Mouse (Mus musculus) liver, embryonic 13.5 days (tissue): ENCODE results near the gene Ide. TPM values are rescaled to one million over a fixed set of nuclear protein-coding genes. Genes with fewer than 3 reads are reported as not detected.
A peak's percentile ranks its signal among the peaks of the same experiment; 100 is the strongest.

Experiments used
- ATAC-seq: fragments of 200-750 bp; cut with Nextera tagmentation; 2 replicates; pipeline ENCODE4 v1.8.0; 2017; ENCODE audit warnings: low read depth, mild to moderate bottlenecking, moderate number of reproducible peaks, moderate library complexity
- DNase-seq: peaks from one replicate; pipeline ENCODE4 v3.0.0; 2022
- H3K27ac ChIP-seq: fragments of 300-500 bp; sonication (generic); 2 replicates; pipeline ENCODE4 v1.5.1; 2015; ENCODE audit warnings: moderate library complexity, mild to moderate bottlenecking, inconsistent platforms
- H3K27me3 ChIP-seq: fragments of 300-500 bp; sonication (generic); 2 replicates; pipeline ENCODE4 v1.6.1; 2015; ENCODE audit warnings: mild to moderate bottlenecking, inconsistent platforms
- H3K36me3 ChIP-seq: fragments of 300-500 bp; sonication (generic); 2 replicates; pipeline ENCODE4 v1.6.1; 2015; ENCODE audit warnings: mild to moderate bottlenecking, inconsistent platforms
- H3K4me1 ChIP-seq: fragments of 300-500 bp; sonication (generic); replicated peaks from 2 replicates; pipeline ENCODE4 v1.6.1; 2015; ENCODE audit warnings: inconsistent platforms
- H3K4me2 ChIP-seq: fragments of 300-500 bp; sonication (generic); 2 replicates; pipeline ENCODE4 v1.6.1; 2015; ENCODE audit warnings: inconsistent platforms, mild to moderate bottlenecking, moderate library complexity
- H3K4me3 ChIP-seq: fragments of 300-500 bp; sonication (generic); replicated peaks from 2 replicates; pipeline ENCODE4 v1.5.1; 2015; ENCODE audit warnings: mild to moderate bottlenecking, inconsistent platforms
- H3K9ac ChIP-seq: fragments of 300-500 bp; sonication (generic); 2 replicates; pipeline ENCODE4 v1.6.1; 2015; ENCODE audit warnings: mild to moderate bottlenecking, inconsistent platforms
- H3K9me3 ChIP-seq: fragments of 300-500 bp; sonication (generic); replicated peaks from 2 replicates; pipeline ENCODE4 v1.6.1; 2016; ENCODE audit warnings: inconsistent platforms
- WGBS: fragments of 180-500 bp; shearing (Covaris S2); methylation state at CpG from one replicate; pipeline ENCODE4 v1.1.7; 2015; ENCODE audit not compliant: insufficient replicate concordance; 5-methylcytosine and 5-hydroxymethylcytosine counted together
- polyA plus RNA-seq: library from polyadenylated mRNA; unstranded; fragments of >200 nt; fragmentation: Nextera tagmentation; extraction: Ambion mirVana; gene quantifications from 2 replicates; pipeline ENCODE4 v1.2.1, GENCODE M21; 2015

The Ide gene
- polyA plus RNA-seq, 1 experiment from 2014 or later: 31.1 TPM

DNA sequence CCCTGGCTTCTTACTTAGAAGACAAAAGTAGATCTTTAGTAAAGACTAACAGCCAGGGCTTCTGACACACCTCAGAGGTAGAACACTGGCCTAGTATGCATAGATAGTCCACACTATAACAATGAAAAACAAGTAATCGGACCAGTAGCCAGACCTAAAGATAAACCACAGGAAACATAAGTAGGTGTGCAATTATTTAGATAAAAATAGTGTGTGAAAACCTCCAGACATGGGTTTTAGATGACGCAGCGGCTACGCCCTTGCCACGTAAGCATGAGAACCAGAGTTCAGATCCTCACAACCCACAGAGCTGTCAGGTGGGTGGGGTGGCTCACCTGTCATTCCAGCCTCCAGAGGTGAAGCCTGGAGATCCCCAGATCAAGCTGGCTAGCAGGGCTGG is 4.3 kb downstream of the Ide start:
- 20% methylated on average over 5 of the region's 5 CpGs for WGBS
- H3K27me3 ChIP-seq: no peaks in the 10 kb centered on the region
- H3K4me2 ChIP-seq: no peak overlapping the region
- ATAC-seq (peak; percentile 57; the same call in 1 of the 2 replicates), DNase-seq (peak; percentile 12)
- no peak overlapping the region for H3K27ac ChIP-seq
- peaks cover 34% of the 10 kb centered on the region for H3K4me1 ChIP-seq
- peaks cover 16% of the 10 kb centered on the region for H3K36me3 ChIP-seq
- H3K9ac ChIP-seq: no peak overlapping the region
- H3K9me3 ChIP-seq: no peaks in the 10 kb centered on the region
- H3K4me3 ChIP-seq: no peak overlapping the region

DNA sequence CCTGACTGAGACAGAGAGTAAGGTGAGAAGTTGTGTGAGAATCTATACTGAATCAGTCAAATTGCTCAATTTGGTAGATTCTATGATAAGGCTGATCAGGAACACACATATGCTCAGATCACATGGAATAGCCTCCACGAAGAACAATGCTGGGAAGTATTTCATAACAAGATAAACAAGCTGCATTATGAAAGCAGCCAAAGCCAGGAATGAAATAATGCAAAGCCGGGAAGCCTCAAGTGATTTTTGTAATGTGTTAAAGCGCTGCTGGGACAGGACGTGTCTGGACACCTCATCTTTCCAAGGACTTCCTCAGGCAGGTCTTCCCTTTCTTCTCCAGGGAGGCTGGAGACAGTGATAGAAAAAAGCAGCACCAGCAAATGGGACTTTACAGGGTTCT is 4.9 kb downstream of the Ide start:
- no peak overlapping the region for H3K4me2 ChIP-seq
- peaks cover 30% of the 10 kb centered on the region for H3K4me1 ChIP-seq
- H3K36me3 ChIP-seq: peaks cover 23% of the 10 kb centered on the region
- H3K9ac ChIP-seq: no peak overlapping the region
- no peak overlapping the region for H3K27ac ChIP-seq
- no peak overlapping the region for H3K4me3 ChIP-seq
- WGBS: 67% methylated on average over 4 of the region's 4 CpGs
- DNase-seq: no peak
- no peaks in the 10 kb centered on the region for H3K27me3 ChIP-seq
- no peak for ATAC-seq
- H3K9me3 ChIP-seq: no peaks in the 10 kb centered on the region

DNA sequence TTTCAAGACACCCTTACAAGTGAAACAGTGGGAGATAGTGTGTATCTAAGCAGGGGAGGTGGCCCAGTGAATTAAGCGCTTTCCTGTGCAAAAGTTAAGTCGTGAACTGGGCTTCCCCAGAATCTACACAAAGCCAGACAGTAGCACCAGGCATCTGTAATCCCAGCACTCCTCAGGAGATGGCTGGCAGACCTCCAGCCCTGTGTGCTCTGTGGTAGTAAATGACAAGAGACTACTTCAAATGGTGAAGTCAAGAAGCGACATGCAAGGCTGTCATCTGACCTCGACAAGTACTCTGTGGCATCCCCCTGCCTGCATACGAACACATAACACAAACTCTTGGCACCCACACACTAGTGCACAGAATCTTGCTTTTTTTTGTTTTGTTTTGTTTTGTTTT is 10.4 kb downstream of the Ide start:
- WGBS: 82% methylated on average over 5 of the region's 5 CpGs
- Histone ChIP-seq H3K27ac (no peak overlapping the region), H3K27me3 (no peaks in the 10 kb centered on the region), H3K9me3 (no peaks in the 10 kb centered on the region), H3K4me1 (no peaks in the 10 kb centered on the region), H3K36me3 (peaks cover 48% of the 10 kb centered on the region), H3K4me3 (no peak overlapping the region), H3K4me2 (no peak overlapping the region), H3K9ac (no peak overlapping the region)
- ATAC-seq (no peak), DNase-seq (no peak)

DNA sequence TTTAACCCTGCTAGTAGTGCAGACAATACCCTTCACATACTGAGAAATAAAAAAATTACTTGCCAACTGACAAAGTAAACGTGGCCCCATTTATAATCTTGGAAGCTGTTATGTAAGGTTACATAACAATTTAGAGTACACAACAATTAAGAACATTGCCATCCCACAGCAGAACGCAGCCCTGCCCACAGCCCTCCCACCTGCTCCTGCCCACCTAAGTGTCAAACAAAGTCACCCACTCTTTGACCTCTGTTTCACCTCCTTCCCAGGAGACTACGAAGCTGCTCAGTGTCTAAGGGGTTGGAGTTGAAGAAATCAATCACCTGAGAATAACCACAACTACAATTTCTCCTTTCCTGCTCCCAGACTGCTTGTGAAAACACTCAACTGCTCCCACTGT is 14.1 kb downstream of the Ide start:
- DNase-seq (no peak), ATAC-seq (no peak)
- no peak overlapping the region for H3K4me2 ChIP-seq
- no peaks in the 10 kb centered on the region for H3K9me3 ChIP-seq
- H3K4me1 ChIP-seq: no peaks in the 10 kb centered on the region
- H3K4me3 ChIP-seq: no peak overlapping the region
- H3K27ac ChIP-seq: no peak overlapping the region
- H3K9ac ChIP-seq: no peak overlapping the region
- WGBS: 73% methylated on average over 3 of the region's 3 CpGs
- H3K27me3 ChIP-seq: no peaks in the 10 kb centered on the region
- peaks cover 47% of the 10 kb centered on the region for H3K36me3 ChIP-seq

DNA sequence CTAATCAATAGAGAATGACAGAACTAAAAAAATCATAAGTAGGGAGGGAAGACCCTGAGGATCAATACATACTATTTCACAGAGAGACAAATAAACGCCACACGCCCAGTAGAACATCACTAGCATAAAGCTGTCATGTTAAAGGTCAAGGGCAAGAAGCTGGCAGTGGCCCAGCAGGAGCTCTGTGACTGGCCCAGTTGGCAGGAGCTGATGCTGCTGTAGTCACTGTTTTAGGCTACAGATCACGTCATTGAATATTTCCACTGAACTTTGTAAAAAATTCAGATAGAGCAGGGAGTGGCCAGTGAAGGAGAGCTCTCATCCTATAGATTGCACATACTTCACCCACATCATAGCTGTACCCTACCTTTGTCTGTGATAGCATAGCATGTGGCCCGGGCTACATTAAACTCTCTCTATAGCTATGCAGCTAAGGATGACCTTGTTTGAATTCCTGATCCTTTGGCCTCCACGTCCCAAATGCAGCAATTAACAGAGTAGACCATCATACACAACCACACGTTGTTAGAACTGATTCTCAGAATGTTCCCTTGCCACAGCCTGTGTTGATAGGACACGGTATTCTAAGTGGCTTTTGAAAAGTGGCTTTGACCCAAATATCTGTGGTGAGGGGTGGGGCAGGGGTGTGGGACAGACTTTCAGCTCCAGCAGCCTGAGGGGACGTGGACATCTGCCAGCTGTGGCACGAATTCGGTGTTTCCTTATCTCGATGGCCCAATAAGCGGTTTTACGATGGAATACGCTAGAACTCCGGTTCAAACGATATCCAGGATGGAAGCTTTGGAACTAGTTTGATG is 16.6 kb downstream of the Ide start:
- no peak for DNase-seq
- Histone ChIP-seq H3K27me3 (no peaks in the 10 kb centered on the region), H3K4me2 (no peak overlapping the region), H3K9ac (no peak overlapping the region), H3K36me3 (peaks cover 42% of the 10 kb centered on the region), H3K4me3 (no peak overlapping the region), H3K9me3 (no peaks in the 10 kb centered on the region), H3K27ac (no peak overlapping the region), H3K4me1 (peaks cover 6% of the 10 kb centered on the region; the same call in 1 of the 2 replicates)
- no peak for ATAC-seq
- WGBS: 81% methylated on average over 16 of the region's 16 CpGs

DNA sequence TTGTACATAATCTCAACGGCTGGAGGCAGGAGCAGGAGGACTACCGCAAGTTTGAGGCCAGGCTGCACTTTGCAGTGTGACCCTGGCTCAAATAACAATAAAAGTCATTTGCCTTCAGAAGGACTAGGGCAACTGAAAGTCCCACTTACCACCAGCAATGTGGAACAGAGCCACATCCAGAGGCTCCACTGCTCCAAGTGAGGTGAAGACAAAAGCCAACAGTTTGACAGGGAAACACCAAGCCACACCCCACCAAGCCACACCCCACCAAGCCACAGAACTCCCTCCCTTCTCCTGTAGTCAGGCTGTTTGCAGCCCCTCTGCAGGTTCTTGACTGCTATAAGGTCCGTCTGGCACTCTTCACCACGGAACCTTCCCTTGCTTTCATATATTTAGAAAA is 20.3 kb downstream of the Ide start:
- no peak for ATAC-seq
- Histone ChIP-seq H3K4me1 (peaks cover 6% of the 10 kb centered on the region; the same call in 1 of the 2 replicates), H3K4me2 (no peak overlapping the region), H3K9me3 (no peaks in the 10 kb centered on the region), H3K27me3 (no peaks in the 10 kb centered on the region), H3K27ac (no peak overlapping the region), H3K36me3 (peaks cover 54% of the 10 kb centered on the region), H3K4me3 (no peak overlapping the region), H3K9ac (no peak overlapping the region)
- WGBS: 73% methylated on average over 4 of the region's 4 CpGs
- no peak for DNase-seq

DNA sequence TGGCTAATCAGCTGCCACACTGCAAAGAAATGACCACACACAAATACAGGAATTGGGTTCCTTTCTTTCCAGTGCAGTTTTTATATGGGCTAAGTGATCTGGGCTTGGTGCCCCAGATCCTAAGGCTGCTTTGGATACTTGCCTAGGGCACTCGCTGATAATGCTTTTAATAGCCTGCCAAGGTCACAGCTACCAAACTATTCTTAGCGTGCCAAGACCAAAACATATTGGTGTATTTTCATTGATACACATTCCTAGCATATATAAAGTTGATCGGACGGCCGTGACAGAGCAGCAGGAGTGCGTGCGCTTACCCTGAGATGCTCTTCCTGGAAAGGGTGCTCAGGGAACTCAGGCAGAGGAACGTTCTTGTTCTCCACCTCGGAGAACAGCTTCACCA is 22.6 kb downstream of the Ide start:
- H3K4me1 ChIP-seq: peaks cover 6% of the 10 kb centered on the region; the same call in 1 of the 2 replicates

DNA sequence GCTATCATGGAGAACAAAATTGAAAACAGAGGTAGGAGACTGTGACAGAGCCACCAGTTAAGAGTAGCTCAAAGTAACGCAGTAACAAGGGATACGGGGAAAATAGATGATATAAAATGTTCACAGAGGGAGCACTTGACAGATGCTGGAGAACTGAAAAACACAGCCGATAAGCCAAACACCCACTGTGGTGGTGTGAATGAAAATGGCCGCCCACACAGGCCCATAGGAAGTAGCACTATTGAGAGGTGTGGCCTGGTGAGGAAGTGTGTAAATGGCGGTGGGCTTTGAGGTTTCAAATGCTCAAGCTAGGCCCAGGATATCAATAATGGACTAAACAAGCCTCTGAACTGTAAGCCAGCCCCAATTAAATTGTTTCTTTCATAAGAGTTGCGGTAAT is 26.2 kb downstream of the Ide start:
- Histone ChIP-seq H3K4me2 (no peak overlapping the region), H3K4me1 (no peaks in the 10 kb centered on the region), H3K36me3 (peaks cover 65% of the 10 kb centered on the region), H3K9me3 (no peaks in the 10 kb centered on the region), H3K27ac (no peak overlapping the region), H3K9ac (no peak overlapping the region), H3K4me3 (no peak overlapping the region), H3K27me3 (no peaks in the 10 kb centered on the region)
- DNase-seq: no peak
- WGBS: 88% methylated on average over 6 of the region's 6 CpGs
- no peak for ATAC-seq

More for the DNA sequence above, 22.6 kb downstream of the Ide start:
- no peak overlapping the region for H3K9ac ChIP-seq
- no peaks in the 10 kb centered on the region for H3K27me3 ChIP-seq
- no peak for ATAC-seq
- H3K27ac ChIP-seq: no peak overlapping the region
- no peak overlapping the region for H3K4me2 ChIP-seq
- no peak for DNase-seq
- peaks cover 61% of the 10 kb centered on the region for H3K36me3 ChIP-seq
- H3K4me3 ChIP-seq: no peak overlapping the region
- no peaks in the 10 kb centered on the region for H3K9me3 ChIP-seq
- 84% methylated on average over 9 of the region's 9 CpGs for WGBS

DNA sequence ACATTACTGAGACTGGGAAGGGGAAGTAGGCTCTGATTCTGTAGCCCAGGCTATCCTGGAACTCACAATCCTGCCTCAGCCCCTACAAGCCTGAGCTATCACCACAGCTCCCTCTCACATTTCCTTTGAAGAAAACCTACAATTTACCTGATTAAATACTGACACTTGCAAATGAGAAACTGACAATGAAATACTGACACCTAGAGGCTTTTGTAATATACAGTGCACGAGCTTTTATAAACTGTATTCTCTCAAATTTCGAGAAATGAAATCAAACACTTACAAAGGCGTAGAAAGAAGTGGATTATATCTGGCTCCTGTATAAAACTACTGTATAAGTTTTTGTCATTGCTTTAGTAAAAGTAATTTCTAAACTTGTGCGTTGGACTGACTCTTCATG is 27.5 kb downstream of the Ide start:
- Histone ChIP-seq H3K4me2 (no peak overlapping the region), H3K9me3 (no peaks in the 10 kb centered on the region), H3K9ac (no peak overlapping the region), H3K36me3 (peaks cover 61% of the 10 kb centered on the region), H3K27me3 (no peaks in the 10 kb centered on the region), H3K4me3 (no peak overlapping the region), H3K4me1 (no peaks in the 10 kb centered on the region), H3K27ac (no peak overlapping the region)
- ATAC-seq (no peak), DNase-seq (no peak)
- WGBS: 87% methylated on average over 4 of the region's 4 CpGs

DNA sequence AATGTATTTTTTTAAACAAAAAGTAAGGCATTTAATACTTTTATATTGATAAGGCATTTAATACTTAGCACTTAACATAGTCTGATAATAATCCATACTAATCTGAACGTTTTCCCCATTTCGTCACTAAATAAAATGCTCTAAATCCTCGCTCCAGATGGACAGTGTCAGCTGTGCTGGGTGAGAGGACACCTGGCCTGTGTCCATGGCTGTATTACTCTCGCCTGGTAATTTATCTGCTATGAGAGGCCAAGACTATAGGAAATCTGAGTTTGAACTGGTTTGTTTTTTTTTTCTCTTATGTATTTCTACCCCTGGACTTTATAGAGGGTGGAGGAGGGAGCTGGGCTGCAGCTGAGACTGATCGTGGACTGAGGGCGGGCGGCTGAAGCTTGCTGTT is 28.7 kb downstream of the Ide start:
- 84% methylated on average over 7 of the region's 7 CpGs for WGBS
- no peak overlapping the region for H3K4me3 ChIP-seq
- H3K36me3 ChIP-seq: peaks cover 53% of the 10 kb centered on the region
- H3K27ac ChIP-seq: no peak overlapping the region
- ATAC-seq: no peak
- no peaks in the 10 kb centered on the region for H3K9me3 ChIP-seq
- no peak overlapping the region for H3K9ac ChIP-seq
- H3K27me3 ChIP-seq: no peaks in the 10 kb centered on the region
- no peak overlapping the region for H3K4me2 ChIP-seq
- no peaks in the 10 kb centered on the region for H3K4me1 ChIP-seq
- no peak for DNase-seq

DNA sequence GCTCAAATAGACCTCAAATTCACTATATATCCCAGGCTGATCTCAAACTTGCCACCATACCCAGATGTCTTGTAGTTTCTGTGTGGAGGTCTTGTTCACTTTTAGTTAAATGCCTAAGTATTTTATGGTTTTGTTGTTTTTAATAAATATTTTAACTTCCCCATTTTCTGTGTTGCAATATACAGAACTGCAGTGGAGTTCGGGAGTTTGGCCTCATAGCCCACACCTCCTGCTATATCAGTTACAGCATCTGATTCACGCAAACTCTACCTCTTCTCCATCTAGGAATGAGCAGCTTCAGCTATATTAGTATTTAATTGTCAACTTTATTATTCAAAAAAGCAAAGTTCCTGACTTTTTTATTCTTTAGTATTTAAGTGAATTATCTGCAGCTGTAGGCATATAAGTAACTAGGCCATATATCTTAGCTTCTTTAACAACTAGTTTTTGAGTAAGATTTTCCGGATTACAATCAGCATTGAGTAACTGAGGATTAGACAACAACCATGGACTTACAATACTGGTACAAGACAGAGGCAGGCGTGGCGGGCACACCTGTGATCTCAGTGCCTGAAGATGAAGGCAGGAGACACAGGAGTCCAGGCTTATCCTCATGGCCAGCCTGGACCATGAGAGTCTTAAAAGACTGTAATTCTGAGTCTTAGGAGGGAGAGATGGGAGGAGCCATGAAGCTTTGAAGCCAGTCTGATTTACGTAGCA is 29.7 kb downstream of the Ide start:
- Histone ChIP-seq H3K9ac (no peak overlapping the region), H3K9me3 (no peaks in the 10 kb centered on the region), H3K27me3 (no peaks in the 10 kb centered on the region), H3K27ac (no peak overlapping the region), H3K4me1 (no peaks in the 10 kb centered on the region), H3K4me3 (no peak overlapping the region), H3K4me2 (no peak overlapping the region), H3K36me3 (peaks cover 52% of the 10 kb centered on the region)
- no peak for ATAC-seq
- DNase-seq: no peak
- WGBS: 76% methylated on average over 6 of the region's 6 CpGs

DNA sequence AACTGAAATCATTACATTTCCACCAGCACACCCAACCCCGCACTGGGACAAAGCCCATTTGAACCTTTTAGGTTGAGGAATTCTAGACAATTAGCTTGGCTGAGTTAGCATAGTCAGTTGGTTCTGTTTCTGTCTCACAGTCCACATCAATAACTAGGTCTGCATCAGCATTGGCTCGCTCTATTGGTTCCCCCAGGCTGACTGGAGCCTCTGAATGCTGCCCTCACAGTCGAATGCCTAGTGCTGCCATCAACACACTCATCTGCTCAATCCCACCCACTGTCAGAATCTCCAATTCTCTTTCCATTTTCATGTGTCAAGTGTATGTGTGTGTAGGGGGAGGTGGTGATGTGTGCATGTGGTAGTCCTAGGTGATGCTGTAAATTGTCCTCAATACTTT is 31.5 kb downstream of the Ide start:
- H3K27ac ChIP-seq: no peak overlapping the region
- no peak overlapping the region for H3K9ac ChIP-seq
- H3K4me3 ChIP-seq: no peak overlapping the region
- no peaks in the 10 kb centered on the region for H3K27me3 ChIP-seq
- H3K36me3 ChIP-seq: peaks cover 49% of the 10 kb centered on the region
- H3K9me3 ChIP-seq: no peaks in the 10 kb centered on the region
- H3K4me2 ChIP-seq: no peak overlapping the region
- ATAC-seq (no peak), DNase-seq (no peak)
- no peaks in the 10 kb centered on the region for H3K4me1 ChIP-seq
- WGBS: 80% methylated on average over 3 of the region's 3 CpGs
